Mouse (Mus musculus) natural killer cell, adult 2 months (primary cell): ENCODE measurements at regions not wholly inside any gene's neighbourhood (a gene's known extent, or its start where the extent isn't known, plus 50 kb on each side); places are given as distances from the start of the nearest gene placed in this dataset.

Experiments used
- DNase-seq, 2 experiments: peaks; one replicate each; pipeline ENCODE4 v3.0.0; 2022; ENCODE audit warnings: low spot score in 2 of 2

DNA sequence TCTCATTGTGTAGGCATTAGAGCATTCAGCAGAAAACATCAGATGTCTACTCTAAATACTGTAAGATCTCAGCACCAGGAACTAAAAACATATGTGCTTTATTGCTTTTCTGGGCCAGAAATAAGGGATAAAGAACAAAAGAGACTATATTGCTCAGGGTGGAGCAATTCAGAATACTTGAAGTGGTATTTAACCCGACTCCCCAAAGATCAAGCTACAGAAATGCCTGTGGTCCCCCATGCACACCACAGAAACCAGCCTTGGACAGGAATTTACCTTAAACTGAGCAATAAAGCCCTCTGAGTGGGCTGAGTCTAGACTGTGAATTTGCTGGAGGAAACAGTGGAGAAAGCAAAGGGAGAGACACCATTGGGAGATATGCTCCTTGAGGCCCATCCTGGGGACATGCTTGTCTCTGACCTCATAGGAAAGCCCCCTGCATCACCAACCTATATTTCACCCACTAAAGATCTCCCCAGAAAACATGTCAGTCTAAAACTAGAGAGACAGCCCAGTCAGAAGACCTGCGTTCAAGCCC lies 197.3 kb upstream of the 4930412O13Rik start:
- DNase-seq, result no peak

DNA sequence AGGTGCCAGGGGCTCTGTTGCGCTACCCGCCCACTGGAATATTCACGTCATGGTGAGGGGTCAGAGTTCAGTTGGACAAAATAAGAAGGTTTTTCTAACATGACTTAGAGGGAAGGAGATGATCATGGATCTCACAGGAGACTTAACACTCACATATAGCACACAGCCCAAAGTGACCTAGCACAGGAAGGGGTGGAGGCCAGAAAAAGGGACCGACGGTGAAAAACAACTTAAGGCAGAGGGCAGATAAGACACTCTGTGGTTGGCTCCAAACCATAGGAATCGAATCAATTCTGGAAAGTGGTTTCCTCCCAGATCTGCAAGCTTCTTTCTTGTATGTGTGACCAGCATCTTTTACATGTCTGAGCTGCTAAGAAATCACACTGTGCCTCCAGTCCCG lies 192.9 kb upstream of the 4930412O13Rik start:
- DNase-seq, result no peak

DNA sequence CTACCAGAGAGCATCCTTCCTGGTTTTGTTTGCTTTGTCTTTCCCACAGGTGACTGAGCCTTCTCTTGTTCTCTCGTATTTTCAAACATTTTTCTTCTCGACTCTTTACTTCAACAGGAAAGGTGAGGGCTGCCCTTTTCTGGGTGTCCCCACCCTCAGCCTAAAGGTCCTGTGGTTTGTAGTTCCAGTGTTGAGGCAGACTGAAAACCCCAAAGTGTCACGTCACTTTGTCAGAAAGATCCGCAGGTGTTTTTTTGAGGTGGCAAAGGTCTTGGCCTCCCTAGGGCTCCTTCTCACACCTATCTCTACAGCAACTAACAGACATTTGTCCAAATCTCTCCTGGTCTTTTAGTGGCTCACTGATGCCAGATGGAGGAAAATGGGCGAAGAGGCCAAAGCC lies 191.5 kb upstream of the 4930412O13Rik start:
- DNase-seq, result peak; percentile 20 to 23

DNA sequence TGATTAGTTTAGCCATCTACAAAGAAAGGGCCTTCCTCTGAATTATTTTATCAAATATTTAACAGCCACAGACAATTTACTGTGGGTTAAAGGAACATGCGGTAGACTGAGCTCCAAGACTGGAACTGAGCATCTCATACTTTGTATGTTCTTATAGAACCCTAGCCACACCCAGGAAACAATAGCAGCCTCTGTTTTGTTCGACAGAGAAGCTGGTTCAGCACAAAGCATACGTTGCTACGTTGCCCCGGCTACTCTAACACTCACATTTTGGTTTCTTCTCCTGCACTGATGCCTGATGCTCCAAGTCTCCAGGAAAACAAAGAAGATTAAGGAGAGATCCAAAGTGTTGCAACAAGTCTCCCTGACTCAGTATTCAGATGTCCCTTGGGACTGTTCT lies 189.5 kb upstream of the 4930412O13Rik start:
- DNase-seq, result no peak

DNA sequence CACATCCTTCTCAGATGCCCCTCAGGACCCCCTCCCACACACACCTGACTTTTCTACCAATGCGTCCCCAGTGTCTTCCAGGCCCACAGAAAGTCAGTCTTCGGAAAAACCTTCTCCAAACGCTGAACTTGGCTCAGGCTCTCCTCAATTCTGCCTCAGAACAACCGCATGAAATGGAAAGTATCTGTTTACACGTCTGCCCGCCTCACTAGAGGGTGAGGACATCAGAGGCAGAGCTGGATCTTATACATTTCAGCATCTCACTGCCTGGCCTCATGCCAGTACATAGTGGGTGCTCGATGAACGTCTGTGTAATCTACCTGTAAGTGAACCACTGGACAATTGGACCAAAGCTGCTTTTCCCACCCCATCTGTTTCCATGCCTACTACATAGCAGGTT lies 189.1 kb upstream of the 4930412O13Rik start:
- no peak for DNase-seq

DNA sequence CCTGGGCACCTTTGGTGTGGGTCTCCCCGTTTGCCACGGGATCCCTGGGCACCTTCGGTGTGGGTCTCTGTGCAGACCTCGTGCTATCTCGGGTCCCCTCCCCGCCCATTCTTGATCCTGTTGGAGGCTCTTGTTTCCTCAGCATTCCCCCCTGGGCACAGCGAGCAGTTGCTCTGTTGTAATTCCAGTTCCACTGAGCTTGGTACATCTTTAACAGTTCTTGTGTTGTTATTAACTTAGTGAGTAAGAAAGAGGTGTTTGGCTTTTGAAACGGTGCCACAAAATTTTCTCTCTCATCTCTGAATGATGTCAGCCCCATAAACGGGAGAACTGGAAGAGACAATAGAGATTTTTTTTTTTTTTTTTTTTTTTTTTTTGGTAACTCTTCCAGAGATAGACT lies 187.7 kb upstream of the 4930412O13Rik start:
- no peak for DNase-seq

DNA sequence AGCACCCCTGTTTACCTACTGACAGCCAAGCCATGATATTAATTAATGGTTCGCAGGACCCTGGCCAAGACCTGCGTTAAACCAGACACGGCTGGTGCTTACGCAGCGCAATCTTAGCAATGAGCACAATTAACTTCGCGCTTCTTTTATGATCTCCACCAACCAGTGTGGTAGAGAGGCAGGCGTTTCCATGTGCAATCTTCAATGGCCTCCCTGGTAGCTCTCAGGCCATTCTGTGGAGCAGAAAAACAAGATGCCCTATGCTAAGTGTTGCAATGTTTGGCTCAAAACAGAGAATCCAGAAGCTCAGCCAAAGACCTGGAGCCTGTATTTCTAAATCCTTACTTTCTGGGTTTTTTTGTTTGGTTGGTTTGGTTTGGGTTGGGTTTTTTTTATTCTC lies 186.9 kb upstream of the 4930412O13Rik start:
- DNase-seq, result no peak

DNA sequence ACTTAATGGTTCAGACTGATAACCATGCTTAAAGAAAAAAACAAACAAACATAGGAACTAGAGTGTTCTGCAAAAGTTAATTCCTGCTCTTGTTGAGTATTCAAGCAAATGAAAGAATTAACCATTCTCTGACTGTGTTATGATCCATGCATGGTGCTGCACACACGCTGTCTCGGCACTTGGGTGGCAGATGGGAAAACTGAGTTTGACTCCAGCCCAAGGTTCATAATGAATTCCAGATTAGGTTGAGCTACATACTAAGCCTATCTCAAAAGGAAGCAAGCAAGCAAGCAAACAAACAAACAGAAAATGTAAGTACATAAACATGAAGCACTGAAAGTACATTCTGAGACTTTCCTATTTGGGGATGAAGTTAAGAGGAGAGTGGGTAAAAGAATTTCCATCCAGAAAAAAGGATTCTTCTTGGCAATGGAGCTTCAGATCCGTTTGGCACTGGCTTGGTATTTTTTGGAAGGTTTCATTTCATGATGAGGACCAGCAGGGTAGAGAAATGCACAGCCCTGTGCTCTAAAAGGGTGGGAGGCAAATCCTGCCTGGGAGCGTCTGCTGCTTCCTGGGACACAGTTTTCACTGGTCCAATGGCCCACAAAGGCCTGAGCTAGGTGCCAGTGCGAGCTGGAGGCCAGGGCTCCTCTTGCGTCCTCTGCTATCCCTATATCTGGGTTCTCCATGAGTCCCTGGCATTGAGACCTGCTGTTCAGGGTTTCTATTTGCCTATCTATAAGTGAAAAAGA lies 183.3 kb upstream of the 4930412O13Rik start:
- DNase-seq, result no peak

DNA sequence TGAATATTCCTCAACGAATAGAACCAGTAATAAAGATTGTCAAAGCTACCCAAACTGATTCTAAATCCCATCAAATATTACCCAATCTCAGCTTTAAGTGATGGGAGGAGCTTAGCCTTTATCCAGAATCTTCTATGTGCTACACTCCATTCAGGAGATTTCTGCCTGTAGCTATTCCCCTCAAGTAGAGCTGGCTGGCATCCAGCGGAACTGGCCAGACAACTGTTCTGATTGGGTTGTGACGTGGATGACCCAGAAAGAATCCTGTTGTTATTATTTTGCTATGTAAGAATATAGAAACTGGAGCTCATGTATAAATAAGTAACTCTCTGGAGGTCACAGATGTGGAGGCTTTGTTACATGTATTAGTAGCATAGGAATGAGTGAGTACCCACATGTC lies 176.8 kb upstream of the 4930412O13Rik start:
- no peak for DNase-seq

DNA sequence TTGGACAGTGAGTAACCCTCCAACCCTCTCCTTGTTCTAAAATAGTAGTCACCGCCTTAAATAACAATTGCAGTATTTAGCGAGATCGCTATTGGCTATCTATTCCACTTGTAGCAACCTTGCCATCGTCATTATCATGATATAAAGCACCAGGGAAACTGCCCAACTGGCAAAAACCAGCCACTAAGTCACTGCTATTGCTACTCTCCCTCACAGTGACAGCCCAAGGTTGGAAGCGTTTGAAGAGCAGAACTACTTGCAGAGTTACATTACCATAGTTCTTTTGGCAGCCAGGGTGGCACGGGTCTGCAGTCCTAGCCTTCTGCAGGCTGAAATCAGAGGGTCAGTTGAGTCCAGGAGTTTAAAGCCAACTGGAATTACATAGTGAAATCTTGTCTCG lies 171.6 kb upstream of the 4930412O13Rik start:
- no peak for DNase-seq

DNA sequence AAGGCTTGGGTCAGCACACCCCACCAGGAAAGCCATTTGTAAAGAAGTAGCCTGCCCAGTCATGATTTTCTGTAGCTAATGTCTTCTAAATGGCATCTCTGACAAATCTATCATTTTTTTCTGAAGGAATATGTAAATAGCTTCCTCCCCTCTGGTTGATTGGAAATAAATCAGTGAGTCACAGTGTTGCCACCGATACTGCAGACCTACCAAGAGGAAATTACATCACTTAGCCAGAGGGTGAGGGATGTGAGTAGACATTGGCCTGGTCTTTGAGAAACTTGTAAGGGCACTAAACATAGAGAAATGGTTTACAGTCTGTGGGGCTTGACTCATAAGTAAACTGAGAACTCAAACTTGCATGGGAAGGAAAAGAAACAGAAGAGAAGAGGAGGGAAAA lies 163.1 kb upstream of the 4930412O13Rik start:
- no peak for DNase-seq

DNA sequence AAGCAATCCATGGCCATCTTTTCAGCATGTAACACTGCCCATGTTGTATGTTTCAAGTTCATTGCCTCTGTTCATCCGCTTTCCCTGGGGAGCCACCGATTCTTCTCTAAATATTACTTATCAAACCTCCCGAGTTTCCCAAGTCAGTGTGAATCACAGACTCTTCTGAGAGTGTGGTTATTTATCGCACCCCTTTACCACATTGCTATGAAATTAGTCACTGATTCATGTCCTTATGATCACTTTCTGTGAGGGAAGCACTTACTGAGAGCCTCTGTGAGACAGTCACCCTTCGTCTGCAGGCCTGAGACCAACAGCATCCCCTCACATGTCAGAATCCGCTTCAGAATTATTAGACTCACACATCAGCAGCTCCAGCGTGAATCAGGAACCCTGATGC lies 147.8 kb upstream of the 4930412O13Rik start:
- DNase-seq, result no peak

DNA sequence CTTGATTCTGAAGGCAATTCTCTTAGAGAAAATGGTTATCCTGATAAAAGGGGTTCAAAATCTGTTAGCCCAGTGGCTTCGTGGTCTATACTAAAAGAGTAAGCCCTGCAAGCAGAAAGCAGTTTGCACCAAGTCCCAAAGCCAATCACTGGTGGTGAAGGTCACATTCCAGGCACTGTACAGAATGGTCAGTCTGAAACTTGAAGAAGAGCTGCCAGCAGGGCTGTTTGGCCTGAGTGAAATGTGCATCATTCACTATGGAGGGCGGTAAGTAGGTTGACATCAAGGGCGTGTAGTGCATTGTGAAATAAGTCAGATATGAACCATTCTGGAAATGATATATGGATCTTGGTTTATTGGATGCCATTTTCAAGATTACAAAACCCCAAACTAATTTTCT lies 136.9 kb upstream of the 4930412O13Rik start:
- DNase-seq, result no peak

DNA sequence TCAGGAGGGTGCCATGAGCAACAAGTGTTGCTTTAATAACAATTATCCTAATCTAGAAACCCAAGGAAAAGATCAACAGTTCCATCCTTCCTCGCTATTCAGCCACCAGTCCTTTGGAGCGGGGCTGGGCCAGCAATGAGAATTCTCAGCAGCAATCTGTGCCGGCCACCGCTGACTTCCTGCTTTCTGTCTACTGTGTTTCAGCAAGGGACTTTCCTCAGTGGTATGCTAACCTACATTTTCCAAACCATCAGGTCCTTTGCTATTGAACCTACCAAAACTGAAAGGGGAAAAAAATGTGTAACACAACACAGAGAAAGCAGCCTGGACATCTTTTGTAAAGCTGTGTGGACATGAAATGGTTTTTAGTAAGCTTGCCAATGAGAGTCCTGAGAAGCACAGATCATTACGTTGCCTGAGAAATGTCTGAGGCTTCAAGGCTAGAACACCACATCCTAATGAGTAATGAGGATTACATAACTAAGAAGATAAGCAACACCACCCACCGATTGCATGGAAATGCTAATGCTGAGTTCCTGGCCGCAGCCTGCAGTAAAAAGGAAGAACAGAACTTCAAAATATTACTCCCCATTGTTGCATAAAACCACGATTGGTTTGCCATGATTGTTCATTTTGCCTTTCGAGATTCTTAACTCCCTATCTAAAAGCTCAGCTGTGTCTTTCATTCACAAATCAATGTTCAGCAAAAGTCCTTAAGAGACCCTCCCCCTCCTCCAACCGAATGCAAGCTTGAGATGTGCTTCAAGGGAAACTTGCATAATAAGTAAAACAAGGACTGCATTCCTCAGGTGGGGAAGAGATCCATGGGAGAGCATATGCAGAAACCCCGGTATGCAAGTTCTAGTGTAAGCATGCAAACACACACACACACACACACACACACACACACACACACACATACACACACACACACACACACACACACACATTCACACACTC lies 130.9 kb upstream of the 4930412O13Rik start:
- DNase-seq, result peak; percentile 7 to 22

DNA sequence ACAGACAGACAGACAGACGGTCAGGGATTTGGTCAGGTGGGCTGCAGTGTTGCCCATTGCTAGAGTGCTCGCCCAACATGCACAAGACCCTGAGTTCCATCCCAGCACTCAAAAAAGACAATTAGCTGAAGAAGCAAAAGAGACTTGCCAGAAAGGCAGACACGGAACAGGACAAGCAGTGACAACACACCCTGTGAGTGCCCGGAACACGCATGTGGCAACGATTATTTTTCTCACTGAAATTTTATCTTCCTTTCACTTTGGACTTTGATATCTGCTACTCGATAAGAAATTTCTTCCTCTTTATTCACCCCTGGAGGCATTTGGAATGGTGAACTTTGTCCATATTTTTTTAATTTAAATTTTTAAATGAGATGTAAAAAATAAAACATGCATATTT lies 127.4 kb upstream of the 4930412O13Rik start:
- DNase-seq, result no peak

DNA sequence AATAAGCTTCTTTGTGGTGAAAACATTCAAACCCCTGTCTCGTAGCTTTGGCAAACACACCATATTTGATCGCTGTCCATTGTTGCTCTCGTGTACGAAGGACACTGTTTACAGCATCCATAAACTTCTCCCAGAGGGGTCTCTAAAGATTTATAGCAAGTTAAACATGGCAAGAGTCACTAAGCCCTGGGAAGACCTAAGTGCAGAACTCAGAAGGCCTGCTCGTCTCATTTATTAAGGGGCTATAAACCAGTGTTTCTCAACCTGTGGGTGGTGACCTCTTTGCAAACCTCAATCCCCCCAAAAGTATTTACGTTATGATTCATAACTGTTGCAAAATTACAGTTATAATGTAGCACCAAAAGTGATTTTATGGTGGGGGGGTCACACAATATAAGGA lies 126.9 kb upstream of the 4930412O13Rik start:
- no peak for DNase-seq

DNA sequence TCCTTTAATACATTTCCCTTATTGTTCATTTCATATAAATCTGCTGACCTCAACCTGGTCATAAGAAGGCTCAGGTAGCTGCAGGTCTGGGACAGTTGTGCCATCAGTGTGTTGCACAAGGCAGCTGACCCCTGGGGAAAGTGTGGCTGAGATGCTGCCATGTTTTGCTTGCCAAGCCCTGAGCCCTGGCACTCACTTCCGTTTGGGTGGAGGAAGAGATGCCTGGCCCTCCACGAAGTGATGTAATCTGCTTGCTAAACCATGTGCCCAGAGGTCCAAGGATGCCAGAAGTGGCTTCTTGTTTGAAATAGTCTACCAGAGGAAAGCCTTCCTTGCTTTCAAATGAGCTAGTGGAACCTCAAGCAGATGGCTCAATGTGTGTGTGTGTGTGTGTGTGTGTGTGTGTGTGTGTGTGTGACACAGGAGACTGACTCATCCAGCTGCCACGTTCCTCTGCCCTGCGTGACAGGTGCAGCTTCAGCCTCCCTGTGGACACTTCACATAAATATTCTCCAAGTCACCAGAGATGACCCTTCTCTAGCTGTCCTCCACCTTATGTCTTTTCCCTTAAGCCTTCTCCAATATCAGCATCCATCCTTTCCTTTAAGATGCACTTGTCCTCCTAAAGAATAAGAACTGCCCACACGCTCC lies 123.2 kb upstream of the 4930412O13Rik start:
- no peak for DNase-seq

DNA sequence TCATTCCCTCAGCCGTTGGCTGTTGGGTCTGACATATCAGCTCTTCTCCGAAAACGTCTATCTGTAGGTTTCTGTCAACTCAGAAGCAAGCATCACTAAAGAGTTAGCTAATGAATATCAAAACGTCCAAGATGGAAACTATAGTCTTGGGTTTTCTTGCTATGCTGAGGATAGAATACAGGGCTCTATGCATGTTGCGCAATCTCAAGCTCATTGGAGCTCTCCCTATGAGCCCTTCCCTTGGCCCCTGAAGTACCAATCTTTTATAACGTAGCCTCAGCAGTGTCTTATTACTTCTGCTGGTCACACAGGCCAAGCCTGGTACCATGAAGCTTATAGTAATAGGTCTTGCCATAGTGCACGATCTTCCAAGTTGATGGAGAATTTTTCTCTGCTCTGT lies 122.1 kb upstream of the 4930412O13Rik start:
- no peak for DNase-seq

DNA sequence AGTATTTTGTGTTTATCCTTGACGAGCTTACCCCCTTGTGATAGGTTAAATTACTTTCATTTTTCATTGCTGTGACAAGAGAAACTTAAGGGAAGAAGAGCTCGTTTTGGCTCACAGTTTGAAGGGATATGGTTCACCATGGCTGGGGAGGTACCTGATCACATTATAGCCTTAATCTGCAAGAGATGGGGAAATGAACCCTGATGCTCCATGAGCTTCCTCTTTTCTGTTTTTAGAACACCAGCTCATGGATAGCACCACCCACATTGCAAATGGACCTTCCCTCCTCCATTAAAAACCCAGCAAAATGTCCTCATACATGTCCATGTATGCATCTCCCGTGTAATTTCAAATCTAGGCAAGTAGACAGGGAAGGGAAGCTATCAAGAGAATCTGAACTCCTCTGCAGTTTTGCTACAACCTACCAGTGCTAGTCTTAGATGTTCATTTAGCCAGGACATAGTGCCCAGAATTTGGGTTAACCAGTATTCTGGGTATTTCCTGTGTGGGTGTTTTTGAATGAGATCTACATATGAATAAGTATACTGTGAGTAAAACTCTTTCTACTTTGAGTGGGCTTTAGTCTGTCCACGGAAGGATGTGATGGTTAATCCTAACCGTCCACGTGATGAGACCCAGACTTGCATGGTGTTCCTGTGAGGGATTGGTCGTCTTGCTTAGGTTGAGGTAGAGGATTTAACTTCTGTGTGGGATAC lies 121.5 kb upstream of the 4930412O13Rik start:
- no peak for DNase-seq

DNA sequence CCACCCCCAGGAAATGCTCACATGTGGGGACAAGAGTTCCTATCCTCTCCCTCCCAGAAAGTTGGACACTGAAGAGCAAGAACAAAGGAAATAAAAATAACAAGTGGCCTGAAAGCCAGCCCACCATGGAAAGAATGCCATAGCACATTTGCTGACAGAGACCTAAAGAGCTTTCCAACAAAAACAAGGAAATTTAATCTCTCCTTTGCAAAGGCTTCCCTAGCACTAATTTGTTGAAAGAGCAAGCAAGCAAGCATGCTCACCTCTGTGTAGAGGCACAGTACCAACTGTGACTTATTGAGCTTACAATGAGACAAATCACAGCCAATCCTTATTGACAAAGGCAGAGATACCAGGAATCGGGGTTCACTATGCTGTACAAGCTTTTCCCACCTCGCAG lies 100.9 kb upstream of the 4930412O13Rik start:
- DNase-seq, result no peak

DNA sequence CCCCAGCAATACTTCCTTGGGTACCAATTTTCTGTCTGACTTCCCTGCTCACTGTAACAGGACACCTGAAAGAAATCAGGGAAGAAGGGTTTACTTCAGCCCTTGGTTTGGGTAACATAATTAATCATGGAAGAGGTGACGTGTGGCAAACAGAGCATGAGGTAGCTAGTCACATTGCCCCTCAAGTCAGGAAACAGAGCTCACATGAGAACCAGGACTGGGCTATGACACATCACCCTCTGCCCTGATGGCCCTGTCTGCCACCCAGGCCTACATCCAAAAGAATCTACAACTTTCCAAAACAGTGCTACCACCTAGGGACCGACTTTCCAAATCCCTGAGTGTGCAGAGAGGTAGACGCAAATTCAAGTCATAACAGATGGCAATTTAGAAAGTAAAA lies 98.4 kb upstream of the 4930412O13Rik start:
- DNase-seq, result no peak

DNA sequence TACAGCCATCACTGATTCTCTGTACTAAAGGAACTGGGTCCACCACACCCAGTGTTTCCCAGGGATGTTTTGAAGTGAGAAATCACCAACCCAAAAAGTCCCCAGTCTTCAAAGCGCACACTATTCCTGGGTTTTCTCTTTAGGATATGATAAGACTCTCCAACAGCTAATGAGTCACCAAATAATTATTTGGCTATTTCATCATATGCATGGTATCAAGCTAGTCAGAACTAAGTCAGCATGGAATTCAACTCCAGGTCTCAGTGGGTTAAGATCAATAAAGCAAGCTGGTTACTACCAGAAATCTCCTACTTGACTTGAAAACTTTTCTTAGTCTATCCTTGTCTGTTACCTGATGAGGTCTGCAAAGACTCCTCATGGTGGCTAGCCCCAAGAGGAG lies 89.1 kb upstream of the 4930412O13Rik start:
- no peak for DNase-seq
